Mouse (Mus musculus) layer of hippocampus, adult 9-11 months (tissue): Measurements from ENCODE around the gene Foxa1.

ENCODE experiments used
- DNase-seq: peaks from one replicate; pipeline ENCODE4 v3.0.0; 2022

Foxa1 gene

GRCm38 (mm10) chr12:57539551-57539985, 7.1 kb downstream of the Foxa1 start:
- no peak for DNase-seq

GRCm38 (mm10) chr12:57538588-57539550, 7.8 kb downstream of the Foxa1 start:
- DNase-seq: no peak

- DNase-seq: no peak
Observed at GRCm38 (mm10) chr12:57537791-57538587, 8.7 kb downstream of the Foxa1 start.

GRCm38 (mm10) chr12:57536909-57537670, 9.6 kb downstream of the Foxa1 start:
- no peak for DNase-seq

GRCm38 (mm10) chr12:57536056-57536908, 10.4 kb downstream of the Foxa1 start:
- no peak for DNase-seq

- no peak for DNase-seq
Observed at GRCm38 (mm10) chr12:57534879-57535611, 11.7 kb downstream of the Foxa1 start.

GRCm38 (mm10) chr12:57534517-57534878, 12.2 kb downstream of the Foxa1 start:
- DNase-seq: no peak

GRCm38 (mm10) chr12:57530474-57530873, 16.2 kb downstream of the Foxa1 start:
- DNase-seq: no peak

GRCm38 (mm10) chr12:57528335-57528734, 18.4 kb downstream of the Foxa1 start:
- no peak for DNase-seq

- no peak for DNase-seq
Observed at GRCm38 (mm10) chr12:57515702-57516377, 30.9 kb downstream of the Foxa1 start.

GRCm38 (mm10) chr12:57514552-57514951, 32.2 kb downstream of the Foxa1 start:
- DNase-seq: no peak

- DNase-seq: no peak
Observed at GRCm38 (mm10) chr12:57511560-57511959, 35.2 kb downstream of the Foxa1 start.

GRCm38 (mm10) chr12:57511127-57511526, 35.6 kb downstream of the Foxa1 start:
- DNase-seq: no peak

- no peak for DNase-seq
Observed at GRCm38 (mm10) chr12:57509726-57510125, 37.0 kb downstream of the Foxa1 start.

- DNase-seq: no peak
Observed at GRCm38 (mm10) chr12:57508938-57509337, 37.8 kb downstream of the Foxa1 start.

GRCm38 (mm10) chr12:57505329-57505728, 41.4 kb downstream of the Foxa1 start:
- no peak for DNase-seq

GRCm38 (mm10) chr12:57500246-57500645, 46.5 kb downstream of the Foxa1 start:
- DNase-seq: no peak

- no peak for DNase-seq
Observed at GRCm38 (mm10) chr12:57496347-57497119, 50.2 kb downstream of the Foxa1 start.
